Mouse (Mus musculus) gastrocnemius, postnatal 14 days (tissue): ENCODE data around the gene Hic2. TPM values are rescaled to one million over a fixed set of nuclear protein-coding genes. Genes with fewer than 3 reads are reported as not detected.

Experiments used
- DNase-seq: peaks from one replicate; pipeline ENCODE4 v3.0.0; 2021; ENCODE audit warnings: mixed read lengths
- intact Hi-C: fragments of 180-260 bp; cut with DNase I; formaldehyde crosslinking; loops from one replicate; pipeline ENCODE4 v1.15.1; 2025; ENCODE audit warnings: low total_unique reads
- total RNA-seq, 2 experiments: library from RNA; stranded (reverse); gene quantifications; 2 replicates each; pipeline ENCODE4 v1.2.3; 2021

The Hic2 gene
- total RNA-seq, 2 experiments from 2014 or later: 1.1 to 1.2 TPM

GRCm38 (mm10) chr16:17267937-17268336, 34.6 kb downstream of the Hic2 start:
- no peak for DNase-seq
- intact Hi-C loops: no loop called here

GRCm38 (mm10) chr16:17269872-17270271, 36.5 kb downstream of the Hic2 start:
- intact Hi-C loops: loop anchor here (2.0 kb wide), 1 partner anchor 59 kb away; no protein-coding TSS in a partner anchor
- no peak for DNase-seq

- DNase-seq: no peak
- intact Hi-C loops: loop anchor here (2.0 kb wide), 1 partner anchor 60 kb away; no protein-coding TSS in a partner anchor
Measured at GRCm38 (mm10) chr16:17271124-17271523, 37.8 kb downstream of the Hic2 start.

GRCm38 (mm10) chr16:17271856-17272255, 38.5 kb downstream of the Hic2 start:
- intact Hi-C loops: loop anchor here (2.0 kb wide), 1 partner anchor 61 kb away; no protein-coding TSS in a partner anchor
- no peak for DNase-seq

- intact Hi-C loops: loop anchor here (5.0 kb wide), 1 partner anchor 138 kb away; no protein-coding TSS in a partner anchor
- no peak for DNase-seq
Measured at GRCm38 (mm10) chr16:17275721-17276120, 42.3 kb downstream of the Hic2 start, which contains the start of gene Tmem191c. TSS of gene Tmem191c (plus strand) at chr16:17276077.

GRCm38 (mm10) chr16:17276164-17277151, 43.1 kb downstream of the Hic2 start:
- intact Hi-C loops: loop anchor here (5.0 kb wide), 1 partner anchor 139 kb away; no protein-coding TSS in a partner anchor
- peak; percentile 92 for DNase-seq

GRCm38 (mm10) chr16:17277342-17278211, 44.2 kb downstream of the Hic2 start:
- intact Hi-C loops: loop anchor here (5.0 kb wide), 1 partner anchor 140 kb away; no protein-coding TSS in a partner anchor
- DNase-seq: peak; percentile 14

- no peak for DNase-seq
- intact Hi-C loops: no loop called here
Measured at GRCm38 (mm10) chr16:17280471-17280870, 47.1 kb downstream of the Hic2 start.

GRCm38 (mm10) chr16:17283151-17283550, 49.8 kb downstream of the Hic2 start:
- intact Hi-C loops: no loop called here
- no peak for DNase-seq

GRCm38 (mm10) chr16:17287103-17287502, 53.7 kb downstream of the Hic2 start:
- no peak for DNase-seq
- intact Hi-C loops: no loop called here

- DNase-seq: no peak
- intact Hi-C loops: no loop called here
Measured at GRCm38 (mm10) chr16:17291016-17291415, 57.6 kb downstream of the Hic2 start.

- intact Hi-C loops: no loop called here
- DNase-seq: peak; percentile 51
Measured at GRCm38 (mm10) chr16:17292751-17293150, 59.4 kb downstream of the Hic2 start.

- DNase-seq: no peak
- intact Hi-C loops: no loop called here
Measured at GRCm38 (mm10) chr16:17300818-17301217, 67.4 kb downstream of the Hic2 start.

GRCm38 (mm10) chr16:17303521-17304245, 70.3 kb downstream of the Hic2 start:
- DNase-seq: no peak
- intact Hi-C loops: no loop called here

- no peak for DNase-seq
- intact Hi-C loops: no loop called here
Measured at GRCm38 (mm10) chr16:17307461-17307860, 74.1 kb downstream of the Hic2 start.

- DNase-seq: no peak
- intact Hi-C loops: no loop called here
Measured at GRCm38 (mm10) chr16:17309036-17309435, 75.7 kb downstream of the Hic2 start.

- intact Hi-C loops: no loop called here
- DNase-seq: no peak
Measured at GRCm38 (mm10) chr16:17312531-17312930, 79.2 kb downstream of the Hic2 start.
